Mouse (Mus musculus) spleen, adult 18-20 months (tissue): ENCODE results near the gene Ly86.

ENCODE experiments used
- DNase-seq, 2 experiments: peaks; one replicate each; pipeline ENCODE4 v3.0.0; 2022; ENCODE audit warnings: mixed read lengths in 2 of 2

The Ly86 gene

GRCm38 (mm10) chr13:37433142-37433541 is 88.1 kb downstream of the Ly86 start:
- no peak for DNase-seq

DNA sequence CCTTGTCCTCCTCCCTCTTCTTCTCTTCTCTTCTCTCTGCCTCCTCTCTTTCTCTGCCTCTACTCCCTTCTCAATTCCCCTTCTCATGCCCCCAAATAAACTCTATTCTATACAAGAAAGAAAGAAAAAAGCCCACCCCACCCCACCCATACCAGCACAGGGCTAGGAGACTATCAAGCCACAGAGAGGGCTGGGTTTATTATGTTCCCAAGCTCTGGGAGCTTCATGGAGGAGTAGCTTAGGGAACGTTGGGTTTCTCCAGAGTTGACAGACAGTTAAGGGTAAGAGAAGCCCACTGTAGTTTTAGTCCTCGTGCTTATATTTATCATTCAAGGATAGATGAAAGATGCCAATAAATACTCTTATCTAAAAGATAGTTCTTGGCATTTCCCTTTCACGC is 88.7 kb downstream of the Ly86 start:
- no peak for DNase-seq

GRCm38 (mm10) chr13:37434137-37434772 is 89.2 kb downstream of the Ly86 start:
- peak; percentile 26 to 52 for DNase-seq

DNA sequence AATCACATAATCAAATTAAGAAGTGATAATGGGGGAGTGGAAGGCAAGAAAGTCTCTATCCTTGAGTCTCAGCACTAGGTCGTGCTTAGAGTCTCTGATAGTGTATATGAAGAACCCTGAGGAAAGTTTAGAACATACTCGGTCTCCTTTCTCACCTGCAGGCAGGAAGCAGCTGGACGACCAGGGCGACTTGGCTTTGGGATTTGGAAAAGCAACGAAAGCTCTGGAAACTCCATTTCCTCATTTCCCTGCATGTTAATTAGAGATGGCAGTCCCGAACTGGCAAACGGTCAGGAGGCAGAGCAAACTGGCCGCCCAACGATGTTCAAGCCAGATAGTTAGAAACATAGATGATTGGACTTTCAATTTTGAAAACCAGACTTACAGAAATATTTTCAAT is 89.8 kb downstream of the Ly86 start:
- no peak for DNase-seq

- no peak for DNase-seq
Measured at GRCm38 (mm10) chr13:37436267-37437013, 91.4 kb downstream of the Ly86 start.

- DNase-seq: no peak
Measured at GRCm38 (mm10) chr13:37438788-37439187, 93.8 kb downstream of the Ly86 start.

- no peak for DNase-seq
Measured at GRCm38 (mm10) chr13:37439477-37439876, 94.5 kb downstream of the Ly86 start.

GRCm38 (mm10) chr13:37439941-37440340 is 94.9 kb downstream of the Ly86 start:
- DNase-seq: peak; percentile 20 to 49

DNA sequence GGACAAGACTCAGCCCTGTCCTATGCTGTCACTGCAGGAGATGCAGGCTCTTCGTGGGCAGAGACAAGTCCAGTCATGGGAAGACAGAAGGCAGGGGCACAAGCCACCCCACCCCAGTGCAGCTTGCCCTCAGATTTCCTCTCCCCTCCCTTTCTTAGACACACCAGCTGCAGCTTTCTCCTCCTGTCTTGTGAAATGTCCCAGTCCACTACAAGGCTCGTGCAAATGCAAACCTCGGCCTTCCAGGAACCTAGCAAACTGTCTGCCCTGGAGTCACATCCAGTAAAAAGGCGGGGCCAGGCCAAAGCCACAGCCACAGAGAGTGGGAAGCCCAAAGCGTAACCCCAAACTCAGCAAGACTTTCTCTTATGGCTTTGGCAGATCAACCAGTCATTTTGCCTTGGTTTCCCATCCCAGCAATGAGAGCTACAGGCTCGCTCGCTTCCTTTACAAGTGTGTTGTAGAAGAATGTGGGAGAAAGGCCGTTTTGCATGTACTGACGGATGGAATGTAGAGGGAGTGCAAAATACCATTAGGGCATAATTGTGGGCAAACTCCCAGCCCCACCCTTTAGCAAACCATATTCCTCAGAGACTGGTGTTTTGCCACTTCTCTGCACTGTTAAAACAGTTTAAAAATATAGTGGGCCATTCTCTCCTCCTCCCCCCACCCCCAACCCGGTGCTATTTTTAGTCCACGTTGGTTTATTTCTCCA is 95.7 kb downstream of the Ly86 start:
- peak in 1 of 2 experiments; percentile 19 for DNase-seq

DNA sequence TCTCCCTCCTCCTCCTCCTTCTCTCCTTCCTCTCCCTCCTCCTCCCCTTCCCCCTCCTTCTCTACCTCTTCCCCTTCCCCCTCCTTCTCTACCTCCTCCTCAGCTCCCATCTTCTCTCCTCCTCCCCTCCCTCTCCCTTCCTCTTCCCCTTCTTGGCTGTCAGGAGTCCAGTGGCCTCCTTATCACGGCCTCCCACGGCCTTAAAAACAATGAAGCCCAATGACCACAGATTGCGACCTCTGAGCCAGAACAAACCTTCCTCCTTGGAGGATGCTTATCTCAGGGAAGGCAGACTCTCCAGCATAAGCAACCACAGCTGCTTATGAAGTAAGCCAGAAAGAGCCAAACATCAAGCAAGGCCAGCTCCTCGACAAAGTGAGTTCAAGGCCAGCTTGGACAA is 97.0 kb downstream of the Ly86 start:
- no peak for DNase-seq

- DNase-seq: no peak
Measured at GRCm38 (mm10) chr13:37442531-37442930, 97.5 kb downstream of the Ly86 start.

- DNase-seq: no peak
Measured at GRCm38 (mm10) chr13:37446699-37447258, 101.8 kb downstream of the Ly86 start.

DNA sequence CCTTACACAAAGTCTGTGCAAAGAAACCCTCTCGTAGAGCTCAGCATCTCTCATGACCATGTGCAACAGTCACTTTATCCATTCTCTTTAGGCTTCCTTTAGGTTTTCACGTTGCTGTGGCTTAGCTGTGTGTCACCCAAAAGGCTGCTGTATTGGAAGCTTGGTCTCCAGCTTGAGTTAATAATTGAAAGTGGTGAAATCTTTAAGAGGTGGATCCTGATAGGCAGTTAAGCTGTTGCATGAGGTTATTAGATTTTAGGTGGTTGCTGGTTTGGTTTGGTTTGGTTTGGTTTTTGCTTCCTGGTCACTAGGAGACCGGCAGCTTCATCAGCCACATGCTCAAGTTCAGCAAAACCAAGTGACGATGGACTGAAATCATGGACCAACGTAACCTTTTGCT is 106.0 kb downstream of the Ly86 start:
- no peak for DNase-seq

DNA sequence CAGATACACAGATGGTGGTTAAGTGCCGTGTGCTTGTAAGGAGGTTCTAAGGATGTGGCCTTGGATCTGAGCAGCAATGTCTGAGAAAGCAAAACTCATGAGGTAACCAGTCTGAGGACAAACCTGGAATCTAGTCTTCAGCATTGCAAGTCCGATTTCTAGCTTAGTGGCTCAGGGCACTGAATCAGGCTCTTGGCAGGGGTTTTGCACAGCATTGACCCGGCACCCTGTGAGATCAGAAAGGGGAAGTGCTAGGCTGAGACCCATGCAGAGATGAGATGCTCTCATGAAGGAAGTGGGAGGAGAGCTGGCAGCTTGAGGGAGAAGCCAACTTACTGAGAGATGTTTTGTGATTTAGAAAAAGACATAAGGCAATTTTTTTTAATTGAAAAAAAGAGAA is 106.5 kb downstream of the Ly86 start:
- DNase-seq: peak; percentile 57 to 61

- DNase-seq: peak; percentile 67 to 70
Measured at GRCm38 (mm10) chr13:37452022-37452941, 107.3 kb downstream of the Ly86 start.

- DNase-seq: peak; percentile 64 to 69
Measured at GRCm38 (mm10) chr13:37453203-37453602, 108.2 kb downstream of the Ly86 start.

- DNase-seq: no peak
Measured at GRCm38 (mm10) chr13:37454356-37454755, 109.3 kb downstream of the Ly86 start.

GRCm38 (mm10) chr13:37455561-37455960 is 110.6 kb downstream of the Ly86 start:
- DNase-seq: no peak

DNA sequence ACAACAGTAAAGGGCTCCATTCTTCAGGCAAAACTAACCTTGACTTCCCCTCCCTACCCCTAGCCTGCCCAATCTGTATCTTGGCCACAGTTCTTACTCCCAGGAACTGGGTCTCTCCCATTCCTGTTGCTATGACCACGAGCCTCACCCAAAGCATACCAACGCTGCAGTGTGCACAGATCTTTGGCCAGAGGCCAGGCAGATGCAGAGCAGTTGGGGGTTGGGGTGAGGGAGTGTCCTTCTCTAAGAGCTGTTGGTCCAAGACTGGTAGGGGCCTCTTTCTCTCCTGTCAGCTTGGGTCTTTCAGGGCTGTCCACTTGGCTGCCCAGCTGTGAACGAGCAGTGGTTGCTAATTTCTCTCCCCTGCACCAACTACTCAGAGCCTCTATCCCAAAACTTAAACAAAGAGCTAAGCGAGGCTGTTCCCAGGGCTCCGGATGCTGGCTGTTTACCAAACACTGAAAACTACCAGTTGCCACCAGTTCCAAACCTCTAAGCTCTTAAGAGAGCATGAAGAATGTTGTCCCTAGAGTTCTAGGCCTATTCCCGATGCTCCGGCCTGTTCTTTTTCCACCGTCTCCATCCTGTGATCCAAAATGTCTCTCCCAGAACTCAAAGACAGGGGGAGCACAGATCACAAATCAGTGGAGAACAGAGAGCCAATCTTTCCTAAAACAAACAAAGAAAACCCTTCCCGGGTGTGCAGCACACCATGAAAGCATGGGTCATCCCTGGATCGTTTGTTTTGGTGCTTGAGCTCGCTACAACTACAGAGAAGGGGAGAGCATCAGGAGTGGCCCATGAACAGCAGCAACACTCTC is 112.2 kb downstream of the Ly86 start:
- DNase-seq: no peak

DNA sequence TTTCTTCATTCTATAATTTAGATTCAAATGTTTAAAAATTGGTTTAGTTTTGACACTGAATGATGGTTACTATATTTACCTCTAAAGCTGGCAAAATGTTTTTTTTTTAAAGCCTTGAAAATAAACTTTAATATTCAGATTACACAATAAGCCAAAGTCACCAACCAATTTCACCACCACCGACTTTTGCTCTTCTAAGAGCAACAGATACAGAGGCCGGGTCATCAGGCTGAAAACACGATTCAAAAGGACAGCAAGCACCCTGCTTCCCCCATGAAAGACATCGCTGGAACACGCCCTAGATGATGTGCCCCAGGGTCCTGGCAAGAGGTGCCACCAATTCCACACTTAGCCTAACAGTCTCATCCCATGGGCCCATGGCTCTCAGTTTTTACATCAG is 113.5 kb downstream of the Ly86 start:
- no peak for DNase-seq

DNA sequence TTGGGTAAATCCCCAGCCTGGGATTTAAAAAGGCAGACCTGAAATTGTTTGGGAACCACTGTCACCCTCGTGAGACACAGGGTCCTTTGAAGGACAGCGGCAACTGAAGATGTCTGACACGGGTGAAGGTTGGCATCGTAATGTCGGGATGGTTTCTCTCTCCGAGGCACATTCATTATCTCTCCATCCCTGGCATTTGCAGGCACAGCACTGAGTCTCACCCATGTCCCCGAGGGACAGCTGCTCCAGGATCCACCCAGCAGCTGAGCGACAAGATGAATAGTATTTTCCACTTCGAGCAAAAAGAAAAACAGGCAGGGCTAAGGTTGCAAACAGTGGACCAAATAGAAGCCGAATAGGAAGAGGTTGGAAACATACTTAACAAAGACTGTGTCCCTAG is 114.0 kb downstream of the Ly86 start:
- DNase-seq: no peak
